Mouse (Mus musculus) thymus, adult 2 months (tissue): ENCODE measurements around the gene Zcchc9.

Experiments used
- CTCF ChIP-seq: fragments of 200-500 bp; IDR thresholded peaks from 2 replicates; pipeline ENCODE4 v1.5.1; 2012; ENCODE audit warnings: mild to moderate bottlenecking, control low read depth, low read length, moderate library complexity, borderline replicate concordance; ENCODE audit not compliant: control insufficient read depth, poor library complexity, insufficient read depth; ENCODE audit errors: extremely low read depth
- POLR2A ChIP-seq: fragments of 200-500 bp; IDR thresholded peaks from 2 replicates; pipeline ENCODE4 v1.6.1; 2012; ENCODE audit warnings: mild to moderate bottlenecking, low read length, control low read depth, moderate library complexity; ENCODE audit not compliant: control insufficient read depth, poor library complexity, insufficient read depth; ENCODE audit errors: extremely low read depth

DNA sequence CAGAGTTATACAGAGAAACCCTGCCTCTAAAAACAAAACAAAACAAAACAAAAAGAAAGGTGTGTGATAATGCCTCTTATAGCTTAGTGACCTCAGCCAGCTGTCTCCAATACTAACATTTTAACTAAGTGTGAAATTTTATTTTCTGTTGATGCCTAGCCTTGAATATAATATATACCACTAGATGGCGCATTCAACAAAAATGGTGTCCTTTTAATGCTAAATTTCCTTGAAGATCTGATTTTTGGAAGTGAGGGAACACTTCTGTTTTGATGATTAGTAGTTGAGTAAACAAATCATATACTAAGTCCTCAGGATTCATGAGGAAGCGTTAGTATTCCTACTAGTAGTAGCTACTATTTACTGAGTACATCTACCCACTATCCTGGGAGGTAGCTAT lies 2.0 kb upstream of the Zcchc9 start:
- no peak for TF ChIP-seq CTCF
- TF ChIP-seq POLR2A = no peak
